Mouse (Mus musculus): ENCODE measurements around the gene Vmn2r13. TPM values are rescaled to one million over a fixed set of nuclear protein-coding genes. Genes with fewer than 3 reads are reported as not detected.
"Not testable (repeated sequence)": the region's sequence is repeated elsewhere in the genome, so short reads cannot be mapped to it uniquely, and the experiment has no call there.

The Vmn2r13 gene
- total RNA-seq (2021) = 0.21 TPM in 1 of 2 replicates, not detected in the other
- long read RNA-seq = 0 reads

DNA sequence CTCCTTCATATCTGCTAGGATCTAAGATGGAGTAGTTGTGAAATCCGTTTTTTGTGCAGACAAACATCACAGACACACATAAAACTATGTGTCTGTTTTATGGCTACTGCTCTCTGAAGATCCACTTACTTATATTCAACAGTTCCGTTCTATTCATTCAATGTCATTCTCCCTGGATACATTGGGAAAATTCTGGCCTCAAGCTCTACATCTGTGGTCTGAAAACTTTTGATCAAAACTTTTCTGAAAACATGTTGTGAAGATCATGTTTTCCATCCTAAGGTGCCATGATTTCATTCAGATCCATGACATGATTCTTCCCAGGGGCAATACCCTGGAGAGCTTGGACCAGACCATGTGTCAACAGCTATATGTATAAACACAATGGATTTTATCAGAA, at the start of gene Vmn2r13:
Gene Vmn2r13, minus strand, starts transcription at position 101 of the 400 bp plus-strand sequence.
- DNase-seq = not testable (repeated sequence)

DNA sequence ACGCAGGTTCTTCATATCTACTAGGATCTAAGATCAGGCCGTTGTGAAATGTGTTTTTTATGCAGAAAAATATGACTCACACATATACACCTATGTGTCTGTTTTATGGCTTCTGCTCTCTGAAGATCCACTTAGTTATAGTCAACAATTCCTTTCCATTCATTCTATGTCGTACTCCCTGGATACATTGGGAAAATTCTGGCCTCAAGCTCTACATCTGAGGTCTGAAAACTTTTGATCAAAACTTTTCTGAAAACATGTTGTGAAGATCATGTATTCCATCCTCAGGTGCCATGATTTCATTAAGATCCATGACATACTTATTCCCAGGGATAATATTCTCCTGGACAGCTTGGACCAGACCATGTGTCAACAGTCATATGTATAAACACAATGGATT, 32.6 kb upstream of the Vmn2r13 start, which contains the start of gene Vmn2r14:
Gene Vmn2r14, minus strand, starts transcription at position 101 of the 400 bp plus-strand sequence.
- DNase-seq = no peak

DNA sequence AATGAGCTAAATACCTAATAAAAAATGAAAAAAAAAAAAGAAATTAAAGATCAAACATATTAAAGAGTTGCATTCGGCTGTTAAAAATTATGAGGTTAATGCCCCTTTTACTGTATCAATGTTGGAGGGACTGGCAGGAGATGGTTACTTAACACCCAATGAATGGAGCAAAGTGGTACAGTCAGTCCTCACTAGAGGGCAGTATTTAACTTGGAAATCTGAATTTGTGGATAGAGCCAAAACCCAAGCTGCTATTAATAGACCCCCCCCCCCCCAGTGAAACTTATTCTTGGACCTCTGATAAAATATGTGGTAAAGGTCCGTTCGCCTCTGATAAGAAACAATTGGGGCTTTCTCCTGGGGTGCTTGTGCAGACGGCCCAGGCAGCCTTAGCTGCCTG, 25.1 kb downstream of the Vmn2r13 start:
- not testable (repeated sequence) for DNase-seq

DNA sequence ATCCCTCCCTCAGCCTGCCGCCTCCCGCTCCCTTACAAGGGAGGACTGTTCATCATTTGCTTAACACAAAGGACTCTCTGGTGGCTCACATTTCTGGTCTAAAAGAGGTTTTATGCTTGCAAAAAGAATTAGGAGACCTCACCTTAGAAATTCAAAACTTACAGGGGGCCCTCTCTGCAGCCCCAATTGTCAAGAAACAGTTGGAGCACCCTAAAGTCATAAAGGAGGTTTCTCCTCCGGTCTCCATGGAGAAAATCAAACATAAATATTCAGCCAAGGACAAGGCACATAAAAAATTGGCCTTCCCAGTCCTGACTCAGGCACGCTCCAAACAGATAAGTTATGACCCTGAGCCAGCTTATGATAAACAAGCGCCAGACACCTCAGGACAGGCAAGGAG, 31.9 kb downstream of the Vmn2r13 start:
- DNase-seq = no peak

DNA sequence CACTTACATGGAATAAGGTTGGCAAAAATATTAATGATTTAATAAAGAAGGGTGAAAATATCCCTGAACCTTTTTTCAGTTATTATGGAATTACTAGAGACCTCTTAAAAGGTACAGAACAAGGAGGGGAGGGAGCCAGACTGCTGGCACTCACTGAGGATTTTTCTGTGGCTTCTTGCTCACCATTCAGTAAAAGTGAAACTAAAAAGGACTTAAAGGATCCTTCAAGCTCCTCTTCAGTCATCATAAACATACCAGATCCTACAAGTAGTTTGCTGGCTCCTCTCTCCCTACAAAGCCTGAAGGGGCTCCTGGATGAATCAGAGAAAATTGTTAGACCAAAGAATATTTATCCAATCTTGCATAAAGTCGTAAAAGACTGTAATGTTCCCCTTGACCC, 32.4 kb downstream of the Vmn2r13 start:
- not testable (repeated sequence) for DNase-seq

DNA sequence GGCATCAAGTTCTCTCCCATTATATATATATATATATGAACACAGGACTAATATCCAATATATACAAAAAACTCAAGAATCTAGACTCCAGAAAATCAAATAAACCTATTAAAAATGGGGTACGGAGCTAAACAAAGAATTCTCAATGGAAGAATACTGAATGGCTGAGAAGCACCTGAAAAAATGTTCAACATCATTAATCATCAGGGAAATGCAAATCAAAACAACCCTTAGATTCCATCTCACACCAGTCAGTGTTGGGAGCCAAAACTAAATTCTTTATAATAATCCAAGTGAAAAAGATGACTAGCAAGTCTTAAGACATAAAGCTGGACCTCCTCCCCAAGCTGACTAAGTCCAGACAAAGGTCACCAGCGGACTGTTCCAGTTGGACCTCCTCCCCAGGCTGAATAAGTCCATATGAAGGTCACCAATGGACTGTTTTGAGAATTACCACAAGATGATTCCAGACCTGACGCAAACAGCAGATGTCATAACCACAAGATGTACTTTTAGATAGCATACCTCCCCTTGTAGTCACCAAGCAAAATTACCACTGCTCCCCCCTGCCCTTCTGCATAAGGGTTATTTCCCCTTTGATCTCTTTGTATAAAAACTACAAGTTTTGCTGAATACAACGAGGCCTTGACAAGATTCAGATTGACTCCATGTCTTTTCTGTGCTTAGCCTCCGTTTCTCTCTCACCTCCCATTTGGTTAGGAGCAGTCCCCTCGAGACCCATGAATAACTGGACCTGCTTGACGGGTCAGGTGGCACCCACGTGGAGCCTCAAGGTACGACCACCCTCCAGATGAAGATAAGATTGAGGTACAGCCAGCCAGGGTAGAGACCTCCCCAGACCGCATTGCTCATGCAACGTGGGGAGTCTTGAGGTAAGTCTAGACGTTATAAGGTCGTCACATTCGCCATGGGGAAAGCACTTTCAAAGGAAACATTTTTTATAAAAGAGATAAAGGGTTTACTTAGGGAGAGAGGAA, 33.2 kb downstream of the Vmn2r13 start:
- DNase-seq = not testable (repeated sequence)

DNA sequence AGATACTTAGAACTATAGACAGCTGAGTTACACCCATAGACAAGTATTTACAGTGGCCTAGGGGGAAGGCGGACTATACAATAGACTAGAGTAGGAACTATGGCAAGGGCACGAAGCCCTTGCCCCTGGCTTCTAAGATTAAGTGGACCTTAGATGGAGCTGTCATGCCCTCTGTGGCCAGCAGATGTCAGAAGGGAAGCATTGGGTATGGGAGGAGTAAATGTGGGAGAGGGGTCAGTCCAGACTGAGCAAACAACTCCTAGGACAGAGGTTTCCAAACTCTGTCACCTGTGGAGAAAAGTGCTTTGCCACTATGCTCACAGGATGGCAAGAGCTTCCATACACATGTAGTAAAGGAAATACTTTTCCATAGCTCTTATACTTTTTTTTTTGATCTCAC, 52.5 kb downstream of the Vmn2r13 start:
- DNase-seq = peak; percentile 10

DNA sequence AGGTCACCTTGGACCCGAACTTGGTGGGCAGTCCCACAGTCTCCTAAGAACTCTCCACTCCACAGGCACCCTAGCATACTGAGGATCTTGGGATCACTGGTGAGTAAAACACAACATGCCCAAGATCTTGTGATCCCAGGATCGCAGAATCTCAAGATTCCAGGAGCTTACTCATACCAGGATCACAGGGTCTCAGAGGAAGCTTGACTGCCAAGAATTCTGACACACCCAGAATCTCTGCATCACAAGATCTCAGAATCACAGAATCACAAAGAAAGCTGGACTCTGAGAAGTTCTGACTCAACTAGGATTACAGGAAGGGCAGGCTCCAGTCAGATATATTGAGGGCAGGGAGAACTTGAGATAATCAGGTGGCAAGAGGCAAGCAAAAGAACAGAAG, 55.3 kb downstream of the Vmn2r13 start:
- DNase-seq = no peak

Other genes with a start within 250 kb of the Vmn2r13 start
- gene Vmn2r10, start 185.7 kb downstream of the Vmn2r13 start, total RNA-seq (2021) = not detected in 2 replicates
- not detected in 2 replicates for gene Vmn2r11, start 132.6 kb downstream of the Vmn2r13 start, total RNA-seq (2021)
- not detected in 2 replicates for gene Vmn2r12, start 94.2 kb downstream of the Vmn2r13 start, total RNA-seq (2021)
- gene Vmn2r14, start 32.5 kb upstream of the Vmn2r13 start, total RNA-seq (2021) = not detected in 2 replicates
- not detected in 2 replicates for gene Vmn2r15, start 105.4 kb upstream of the Vmn2r13 start, total RNA-seq (2021)
- not detected in 2 replicates for gene Vmn2r16, start 138.0 kb upstream of the Vmn2r13 start, total RNA-seq (2021)
- not detected in 2 replicates for gene Vmn2r17, start 227.5 kb upstream of the Vmn2r13 start, total RNA-seq (2021)

Measured in adrenal gland, postnatal 25 days (tissue).